Mouse (Mus musculus) hematopoietic multipotent progenitor cell, adult 10-12 weeks (in vitro differentiated cells): ENCODE results near the gene Ptges. TPM values are rescaled to one million over a fixed set of nuclear protein-coding genes. Genes with fewer than 3 reads are reported as not detected.

Experiments used
- polyA plus RNA-seq: library from polyadenylated mRNA; stranded (reverse); fragments of >175 nt; gene quantifications from 2 replicates; pipeline ENCODE4 v1.2.3, GENCODE M21; 2012; ENCODE audit warnings: low replicate concordance

The Ptges gene
- polyA plus RNA-seq = 0.08 and 0.82 TPM in 2 replicates

DNA sequence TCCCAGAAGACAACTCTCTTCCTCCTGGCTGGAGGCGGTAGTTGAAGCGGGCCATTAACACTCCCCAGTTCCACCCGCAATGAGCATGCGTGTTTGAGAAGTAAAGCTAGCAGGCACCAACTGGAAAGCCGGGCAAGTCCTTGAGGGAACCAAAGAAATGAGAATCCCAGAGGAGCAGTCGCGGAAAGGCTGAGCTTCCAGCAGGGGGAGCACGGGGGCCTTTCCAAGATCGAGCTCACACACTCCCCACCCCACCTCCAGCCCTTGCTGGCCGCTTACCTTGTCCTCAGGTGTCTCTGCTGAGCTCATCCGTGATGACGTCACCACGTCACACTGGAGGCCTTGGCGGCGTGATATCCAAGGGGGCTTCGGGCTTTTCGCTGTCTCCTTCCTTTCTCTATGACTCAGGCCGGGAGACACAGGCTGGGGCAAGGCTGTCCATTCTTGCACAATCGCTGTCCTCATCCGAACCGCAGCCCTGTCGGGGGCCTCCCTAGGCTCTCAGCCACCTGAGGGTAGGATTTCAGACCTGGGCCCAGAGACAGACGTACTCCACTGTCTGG is at the start of gene Ptges:
Ptges (minus strand) TSS at position 381 of the 563 bp plus-strand sequence.

GRCm38 (mm10) chr2:30967352-30968327 is 38.0 kb upstream of the Ptges start, which contains the start of gene Tor1a:
Tor1a (minus strand) TSS chr2:30967933.

GRCm38 (mm10) chr2:30952824-30953490 is 23.3 kb upstream of the Ptges start, which contains the start of gene Tor1b:
Tor1b (plus strand) TSS chr2:30952959.

Other genes with a start within 250 kb of the Ptges start
- 1.5 and 4.6 TPM in 2 replicates for gene 1700001O22Rik, start 126.2 kb downstream of the Ptges start, polyA plus RNA-seq
- 17.3 and 19.7 TPM in 2 replicates for gene Ntmt1, start 122.0 kb downstream of the Ptges start, polyA plus RNA-seq
- 32.8 and 58.8 TPM in 2 replicates for gene Asb6, start 99.5 kb downstream of the Ptges start, polyA plus RNA-seq
- gene Prrx2, start 94.9 kb downstream of the Ptges start, polyA plus RNA-seq = 0.46 TPM in 1 of 2 replicates, not detected in the other
- 24.2 and 45.0 TPM in 2 replicates for gene Tor1b, start 23.1 kb upstream of the Ptges start, polyA plus RNA-seq
- gene Tor1a, start 38.1 kb upstream of the Ptges start, polyA plus RNA-seq = 104 and 174 TPM in 2 replicates
- 7.9 and 25.7 TPM in 2 replicates for gene BC005624, start 52.3 kb upstream of the Ptges start, polyA plus RNA-seq
- 9.3 and 25.8 TPM in 2 replicates for gene Usp20, start 52.4 kb upstream of the Ptges start, polyA plus RNA-seq
- 138 and 180 TPM in 2 replicates for gene Fnbp1, start 212.1 kb upstream of the Ptges start, polyA plus RNA-seq
- gene Gpr107, start 222.5 kb upstream of the Ptges start, polyA plus RNA-seq = 9.4 and 11.9 TPM in 2 replicates